Mouse (Mus musculus) MEL (cell line): ENCODE data around the gene Tgm6.

Experiments
- CTCF ChIP-seq, 3 experiments: IDR thresholded peaks in 2 of 3; conservative IDR thresholded peaks in 1 of 3; 2 replicates each; pipeline ENCODE4 v1.5.1; 2011 to 2012; ENCODE audit warnings: low read length in 3 of 3, low read depth in 2 of 3, mild to moderate bottlenecking in 2 of 3, improper control_type of control experiment in 1 of 3, inconsistent platforms in 1 of 3, mixed read lengths in 1 of 3, moderate library complexity in 1 of 3; ENCODE audit not compliant: control insufficient read depth in 1 of 3, insufficient read depth in 1 of 3, poor library complexity in 1 of 3, severe bottlenecking in 1 of 3
- MAFK ChIP-seq: IDR thresholded peaks from 2 replicates; pipeline ENCODE4 v1.6.1; 2011; ENCODE audit warnings: low read depth, mild to moderate bottlenecking, low read length, improper control_type of control experiment, borderline replicate concordance
- MAX ChIP-seq: IDR thresholded peaks from 2 replicates; pipeline ENCODE4 v1.6.1; 2011; ENCODE audit warnings: low read length, improper control_type of control experiment
- MXI1 ChIP-seq: IDR thresholded peaks from 2 replicates; pipeline ENCODE4 v1.6.1; 2011; ENCODE audit warnings: mild to moderate bottlenecking, low read depth, low read length, improper control_type of control experiment
- POLR2A ChIP-seq, 2 experiments: IDR thresholded peaks; 2 replicates each; pipeline ENCODE4 v1.6.1; 2011 to 2012; ENCODE audit warnings: low read length in 2 of 2, mild to moderate bottlenecking in 2 of 2, control low read depth in 1 of 2, improper control_type of control experiment in 1 of 2, low read depth in 1 of 2, moderate library complexity in 1 of 2; ENCODE audit not compliant: control insufficient read depth in 1 of 2, insufficient read depth in 1 of 2, poor library complexity in 1 of 2
- RAD21 ChIP-seq: IDR thresholded peaks from 2 replicates; pipeline ENCODE4 v1.6.1; 2011; ENCODE audit warnings: mild to moderate bottlenecking, low read depth, low read length, improper control_type of control experiment
- ZNF384 ChIP-seq: IDR thresholded peaks from 2 replicates; pipeline ENCODE4 v1.6.1; 2012; ENCODE audit warnings: low read depth, mild to moderate bottlenecking, inconsistent platforms, low read length, improper control_type of control experiment

- TF ChIP-seq MAX, result no peak
- TF ChIP-seq CTCF (IDR thresholded peaks at IDR 0.05 in 2 of 3, conservative IDR thresholded peaks at IDR 0.05 in 1 of 3; ENCODE audit: control insufficient read depth in 1 of 3, insufficient read depth in 1 of 3, low read depth in 2 of 3, low read length in 3 of 3, poor library complexity in 1 of 3, severe bottlenecking in 1 of 3), result peak; percentile 50 to 71 (median 55)
- no peak for TF ChIP-seq MXI1
- TF ChIP-seq MAFK, result no peak
- no peak for TF ChIP-seq ZNF384
- TF ChIP-seq POLR2A (IDR thresholded peaks at IDR 0.05; ENCODE audit: control insufficient read depth in 1 of 2, insufficient read depth in 1 of 2, low read depth in 1 of 2, low read length in 2 of 2, poor library complexity in 1 of 2), result no peak
- peak; percentile 59 for TF ChIP-seq RAD21
These were observed 55.6 kb downstream of the Tgm6 start for GRCm38 (mm10) chr2:130167861-130168260.
